Mouse (Mus musculus): Measurements from ENCODE around the gene Atp7b.
A peak's percentile ranks its signal among the peaks of the same experiment; 100 is the strongest.

The Atp7b gene

DNA sequence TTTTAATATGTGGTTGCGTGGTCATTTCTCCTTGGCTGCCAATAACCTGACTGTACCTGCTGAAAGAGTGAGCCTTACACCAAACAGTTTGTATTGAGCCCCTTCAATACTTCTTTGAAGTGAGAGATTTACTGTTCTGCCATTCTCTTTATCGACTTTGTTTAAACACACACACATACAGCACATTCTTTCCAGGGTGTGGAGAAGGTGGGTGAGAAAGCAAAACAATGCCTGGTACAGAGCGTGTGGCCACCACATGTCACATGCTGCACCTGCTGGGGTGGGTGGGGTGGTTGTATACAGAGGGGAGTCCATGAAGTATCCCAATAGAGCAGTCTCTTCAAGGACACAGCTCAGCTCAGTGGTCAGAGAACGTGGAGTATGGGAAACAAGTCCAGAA is 34.9 kb downstream of the Atp7b start:
- no peak for DNase-seq (ENCODE audit: low read depth)

DNA sequence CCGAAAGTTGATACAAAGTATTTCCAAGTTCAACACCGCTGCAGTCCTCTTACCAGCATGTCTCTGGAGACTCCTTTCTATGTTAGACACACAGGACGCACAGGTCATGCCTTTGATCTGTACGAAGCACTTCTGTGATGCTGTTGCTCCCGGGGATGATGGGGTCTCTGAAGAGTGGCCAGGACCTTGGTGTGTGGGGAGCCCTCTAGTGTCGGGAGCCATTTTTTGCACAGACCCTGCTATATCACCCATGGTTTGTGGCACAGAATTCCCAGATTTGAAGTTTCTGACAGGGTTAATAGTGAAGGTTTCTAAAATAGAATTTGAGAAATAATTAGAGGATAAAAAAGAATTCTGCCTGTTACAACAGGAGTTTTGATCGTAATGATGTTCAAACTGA is 37.9 kb downstream of the Atp7b start:
- no peak for DNase-seq (ENCODE audit: low read depth)

DNA sequence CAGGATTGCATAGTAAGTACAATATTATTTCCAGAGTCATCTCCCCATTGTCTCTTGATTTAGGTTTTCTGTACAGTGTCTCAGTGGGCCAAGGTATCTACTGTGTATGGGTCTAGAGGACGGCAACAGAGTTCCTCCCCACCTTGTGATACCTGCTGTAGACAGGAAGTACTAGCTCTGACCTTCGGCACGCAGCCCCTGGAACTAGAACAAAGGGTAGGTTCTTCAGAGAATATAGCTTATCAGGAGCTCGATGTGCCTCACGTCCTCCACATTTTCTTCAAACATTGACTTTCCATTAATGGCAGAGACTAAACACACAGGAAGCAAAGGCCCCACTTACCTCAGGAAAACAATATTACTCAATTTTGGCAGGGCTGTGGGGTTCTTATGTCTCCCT is 40.6 kb downstream of the Atp7b start:
- no peak for DNase-seq (ENCODE audit: low read depth)

DNA sequence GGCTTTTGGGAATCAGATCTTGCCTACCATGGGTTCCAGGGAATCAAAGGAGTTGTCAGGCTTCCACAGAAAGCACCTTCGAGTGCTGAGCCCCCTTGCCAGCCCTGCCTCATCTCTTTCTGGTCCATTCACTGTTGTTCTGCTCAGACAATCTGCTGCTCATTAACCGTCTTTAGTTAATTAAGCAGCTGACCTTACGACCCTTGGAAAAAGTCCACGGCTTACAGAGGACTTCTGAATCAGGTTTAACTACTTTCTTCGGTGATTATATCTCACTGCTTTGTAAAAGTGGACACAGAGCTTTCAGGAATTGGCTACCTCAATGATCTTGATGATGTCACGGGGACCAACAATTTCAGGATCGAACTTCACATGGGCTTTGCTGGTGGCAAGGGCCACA is 42.4 kb downstream of the Atp7b start:
- no peak for DNase-seq (ENCODE audit: low read depth)

DNA sequence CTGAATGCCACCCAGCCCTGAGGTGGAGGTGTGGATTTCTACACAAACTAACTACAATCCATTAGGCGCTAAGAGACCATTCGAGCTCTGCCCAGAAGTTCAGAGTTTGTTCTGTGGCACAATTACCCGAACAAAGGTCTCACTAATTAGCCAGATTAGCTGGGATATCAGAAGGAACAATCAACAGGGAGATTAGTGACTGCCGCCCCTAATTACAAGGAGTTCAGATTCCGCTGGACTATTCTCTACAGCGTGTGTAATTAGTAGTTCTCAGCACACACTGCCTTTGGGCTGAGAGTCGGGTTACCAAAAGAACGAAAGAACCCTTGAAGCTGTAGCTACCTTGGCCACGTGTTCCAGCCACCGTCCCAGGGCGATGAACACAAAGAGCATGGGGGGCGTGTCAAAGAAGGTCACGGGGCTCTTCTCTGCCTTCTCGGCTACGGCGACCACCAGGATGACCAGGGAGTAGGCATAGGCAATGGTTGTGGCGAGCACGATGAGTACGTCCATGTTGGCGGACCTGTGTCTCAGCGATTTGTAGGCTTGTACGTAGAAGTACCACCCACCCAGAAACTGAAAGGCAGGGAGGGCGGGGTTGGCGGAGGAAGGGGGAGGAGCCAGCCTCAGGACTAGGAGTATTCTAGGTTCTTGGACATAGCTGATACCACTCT is 46.9 kb downstream of the Atp7b start:
- no peak for DNase-seq (ENCODE audit: low read depth)

DNA sequence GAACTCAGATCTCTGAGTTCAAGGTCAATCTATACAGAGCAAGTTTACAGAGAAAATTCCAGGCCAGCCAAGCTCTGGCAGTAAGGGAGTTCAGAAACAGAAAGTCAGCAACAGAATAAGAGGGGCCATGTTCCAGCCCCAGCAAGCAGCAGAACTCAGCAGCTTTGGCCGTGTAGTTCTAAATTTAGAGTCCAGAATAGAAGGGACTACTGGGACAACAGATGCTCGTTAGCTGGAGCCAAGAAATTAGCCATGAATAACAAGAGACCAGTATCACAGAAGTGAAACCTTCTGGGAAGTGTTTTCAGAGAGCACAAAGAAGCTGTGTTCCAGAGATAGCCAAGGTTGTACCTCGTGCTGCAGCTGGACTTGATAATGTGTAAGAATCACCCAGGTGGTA is 50.7 kb downstream of the Atp7b start:
- DNase-seq (ENCODE audit: low read depth) = no peak

DNA sequence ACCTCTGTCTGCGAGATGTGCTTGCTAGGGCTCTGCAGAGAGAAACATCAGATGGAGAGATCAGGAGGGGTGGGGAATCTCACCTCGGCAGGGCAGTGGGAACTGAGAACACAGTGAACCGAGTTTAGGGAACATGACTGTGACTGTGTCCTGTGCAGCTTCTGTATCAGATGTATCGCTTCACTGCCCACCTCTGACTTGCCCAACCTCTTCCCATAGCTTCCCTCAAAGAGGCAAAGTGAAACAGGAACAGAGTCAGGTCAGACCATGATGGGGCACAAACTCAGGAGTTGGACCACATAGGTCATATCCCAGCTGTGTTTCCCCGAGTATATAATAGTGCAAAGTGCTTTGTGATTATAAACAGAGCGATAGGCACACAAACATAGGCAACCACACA is 53.7 kb downstream of the Atp7b start:
- DNase-seq (ENCODE audit: low read depth) = no peak

DNA sequence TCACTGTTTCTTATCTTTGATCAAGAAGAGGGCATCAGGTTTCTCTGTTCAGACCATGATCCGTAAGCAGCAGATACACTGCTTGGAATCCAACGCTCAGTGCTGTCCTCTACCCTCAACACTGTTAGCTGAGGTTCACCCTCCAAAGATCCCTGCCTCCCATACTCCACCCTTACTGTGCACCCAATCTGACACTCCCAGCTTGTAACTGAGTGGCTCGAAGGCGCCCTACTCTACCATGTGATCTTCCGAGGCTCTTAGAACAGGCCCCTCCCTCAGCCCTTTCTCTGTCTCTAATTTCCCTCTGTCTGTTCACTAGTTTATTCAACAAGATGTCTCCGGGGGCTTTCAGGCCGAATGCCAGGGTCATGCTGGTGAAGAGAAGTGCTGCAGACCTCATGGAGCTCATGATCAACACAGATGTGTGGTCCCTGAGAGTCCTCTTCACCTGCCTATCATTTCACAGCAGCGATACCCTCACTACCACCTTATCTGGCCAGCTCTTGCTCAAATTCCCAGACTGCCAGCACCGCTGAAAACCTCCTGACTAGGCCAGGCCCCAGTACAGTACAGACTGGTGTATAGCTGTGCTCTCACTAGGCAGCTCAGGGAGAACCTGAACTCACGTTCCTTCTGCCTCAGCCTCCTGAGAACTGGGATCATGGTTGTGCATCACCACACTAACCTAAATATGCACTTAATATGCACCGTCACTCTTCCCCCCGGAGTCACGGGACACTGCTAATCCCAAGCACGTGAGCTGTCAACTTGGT is 55.2 kb downstream of the Atp7b start:
- no peak for DNase-seq (ENCODE audit: low read depth)

DNA sequence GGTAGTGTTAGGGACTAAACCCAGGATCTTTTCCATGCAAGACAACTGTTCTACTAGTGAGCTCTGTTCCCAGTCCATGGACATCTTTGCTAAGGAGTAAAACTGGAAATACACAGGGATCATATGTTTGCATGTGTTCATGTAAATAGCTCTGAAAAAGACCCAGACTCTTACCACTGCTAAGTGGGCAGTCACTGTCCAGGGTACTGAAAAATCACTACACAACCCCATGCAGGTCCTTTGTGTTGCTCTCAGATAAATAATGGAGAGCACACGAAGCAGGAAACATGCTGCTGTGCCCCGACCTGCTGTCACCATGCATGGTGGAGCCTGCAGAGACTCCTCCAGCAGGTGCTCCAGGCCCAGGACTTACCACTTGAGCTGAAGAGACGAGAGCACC is 64.9 kb downstream of the Atp7b start:
- DNase-seq (ENCODE audit: low read depth) = no peak

DNA sequence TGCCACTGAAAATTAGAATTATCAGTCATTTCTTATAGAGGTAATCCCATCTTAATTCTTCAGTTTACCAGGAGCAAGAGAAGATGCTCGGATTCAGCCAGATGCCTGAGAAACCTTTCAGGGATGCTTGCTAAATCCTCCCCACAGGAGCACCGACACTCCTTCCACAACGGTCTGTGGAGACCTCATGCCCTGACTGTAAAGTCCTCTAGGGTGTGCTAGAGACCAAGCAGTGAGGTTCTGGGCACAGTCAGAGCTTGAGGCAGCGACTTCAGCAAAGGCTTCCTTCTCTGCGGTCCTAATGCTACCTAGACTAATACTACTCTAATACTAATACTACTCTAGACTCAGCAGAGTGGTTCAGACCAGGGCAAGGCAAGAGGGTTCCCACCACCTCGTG is 67.9 kb downstream of the Atp7b start:
- peak; percentile 28 for DNase-seq (ENCODE audit: low read depth)

DNA sequence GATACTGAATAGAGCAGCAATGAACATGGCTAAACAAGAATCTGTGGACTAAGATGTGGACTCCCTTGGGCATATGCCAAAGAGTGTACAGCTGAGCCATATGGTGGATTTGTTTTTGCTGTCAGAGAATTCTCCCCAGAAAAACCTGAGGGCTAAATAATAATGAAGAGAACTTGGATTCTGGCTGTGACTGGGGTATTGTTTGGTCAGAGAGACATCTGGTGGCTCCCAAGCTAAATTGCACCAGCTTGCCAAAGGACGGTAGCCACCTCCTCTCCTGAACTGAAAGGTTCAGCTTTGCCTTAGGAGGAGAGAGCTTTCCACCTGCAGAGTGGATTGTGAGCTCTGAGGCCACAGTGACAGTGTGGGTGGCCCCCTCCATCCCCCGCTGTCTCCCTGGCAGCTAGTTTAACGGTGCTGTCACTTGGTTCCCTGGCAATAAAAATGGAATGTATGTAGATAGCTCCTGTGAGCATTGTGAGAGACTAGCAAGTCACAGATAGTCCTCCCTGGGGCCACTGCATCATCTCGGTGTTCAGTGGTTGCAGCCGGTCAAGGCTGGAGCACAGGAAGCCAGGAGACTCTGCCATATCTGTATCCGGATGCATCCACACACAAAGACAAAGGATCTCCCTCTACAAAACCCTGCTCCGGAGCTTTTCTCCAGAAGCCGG is 78.3 kb downstream of the Atp7b start:
- no peak for DNase-seq (ENCODE audit: low read depth)

DNA sequence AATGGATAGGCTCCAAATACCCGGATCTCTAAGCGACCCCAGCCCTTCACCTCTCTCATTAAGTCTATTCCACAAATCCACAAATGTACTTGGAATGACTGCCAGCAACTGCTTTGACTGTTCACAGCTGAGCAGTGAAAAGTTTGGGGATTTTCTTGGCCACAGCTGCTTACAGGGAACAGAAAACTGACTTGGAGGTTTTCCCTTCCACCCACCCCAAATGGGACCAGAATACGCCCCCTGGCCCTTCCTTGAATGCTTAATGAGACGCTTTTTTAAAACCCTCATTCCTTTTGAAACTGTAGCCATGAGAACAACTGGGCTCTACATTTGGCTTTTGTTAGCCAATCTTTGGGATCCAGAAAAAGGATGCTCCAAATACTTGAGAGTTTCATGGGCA is 81.9 kb downstream of the Atp7b start:
- no peak for DNase-seq (ENCODE audit: low read depth)

DNA sequence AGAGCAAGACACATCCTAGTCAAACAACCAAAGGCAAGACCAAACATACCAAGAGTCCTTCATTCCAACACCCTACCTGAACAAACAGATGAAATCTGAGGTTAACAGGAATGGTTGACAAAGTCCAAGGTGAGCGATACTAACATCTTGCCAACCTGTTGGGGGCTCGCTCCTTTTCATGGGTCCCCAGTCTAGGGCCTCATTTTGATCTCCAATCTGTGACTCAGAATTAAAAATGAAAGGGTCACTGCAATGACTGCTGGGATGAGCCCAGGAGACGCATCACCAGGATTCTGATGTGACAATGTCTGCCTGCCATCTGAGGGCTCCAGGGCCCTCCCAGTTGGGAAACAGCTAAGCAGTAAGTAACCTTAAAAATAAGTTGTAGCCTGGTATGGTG is 90.6 kb downstream of the Atp7b start, which contains the start of gene Ccdc70:
TSS of gene Ccdc70 (plus strand) at position 301 of the 400 bp plus-strand sequence.
- no peak for DNase-seq (ENCODE audit: low read depth)

DNA sequence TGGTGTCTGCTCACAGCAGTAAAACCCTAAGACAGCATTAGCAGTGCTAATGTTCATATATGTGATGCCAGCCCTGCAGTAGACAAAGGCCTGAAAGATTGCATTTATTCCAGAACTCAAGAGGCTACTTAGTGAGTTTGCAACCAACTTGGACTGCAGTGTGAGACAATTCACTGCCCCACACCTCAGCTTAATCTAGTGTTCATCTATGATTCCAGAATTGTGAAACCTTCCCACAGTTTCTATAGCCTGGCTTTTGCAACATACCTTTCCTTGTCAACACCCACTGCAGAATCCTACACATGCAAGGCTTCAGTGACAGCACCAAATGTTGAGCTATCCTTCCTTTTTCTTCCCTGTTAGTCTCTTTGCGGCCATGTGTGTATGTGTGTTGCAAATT is 93.5 kb downstream of the Atp7b start:
- no peak for DNase-seq (ENCODE audit: low read depth)

DNA sequence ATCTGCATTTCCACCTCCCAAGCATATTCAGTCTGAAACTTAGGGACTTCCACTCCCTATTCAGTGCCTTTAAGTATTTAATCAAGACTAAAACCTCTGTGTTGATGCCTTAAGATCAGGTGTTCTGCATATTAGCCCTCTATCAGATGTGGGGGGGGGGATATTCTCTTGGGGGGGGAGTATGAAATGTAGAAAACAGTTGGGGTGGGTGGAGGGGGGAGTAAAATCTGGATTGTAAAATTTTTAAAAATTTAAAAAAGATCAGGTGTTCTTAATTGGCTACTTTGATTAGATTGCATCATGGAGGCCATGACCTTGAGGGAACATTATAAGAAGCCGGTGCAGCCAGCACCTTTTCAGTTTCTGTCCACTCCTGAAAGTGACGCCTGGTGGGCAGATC is 101.7 kb downstream of the Atp7b start, which contains the start of gene Fam90a1a:
TSS of gene Fam90a1a (plus strand) at position 301 of the 400 bp plus-strand sequence.
- no peak for DNase-seq (ENCODE audit: low read depth)

DNA sequence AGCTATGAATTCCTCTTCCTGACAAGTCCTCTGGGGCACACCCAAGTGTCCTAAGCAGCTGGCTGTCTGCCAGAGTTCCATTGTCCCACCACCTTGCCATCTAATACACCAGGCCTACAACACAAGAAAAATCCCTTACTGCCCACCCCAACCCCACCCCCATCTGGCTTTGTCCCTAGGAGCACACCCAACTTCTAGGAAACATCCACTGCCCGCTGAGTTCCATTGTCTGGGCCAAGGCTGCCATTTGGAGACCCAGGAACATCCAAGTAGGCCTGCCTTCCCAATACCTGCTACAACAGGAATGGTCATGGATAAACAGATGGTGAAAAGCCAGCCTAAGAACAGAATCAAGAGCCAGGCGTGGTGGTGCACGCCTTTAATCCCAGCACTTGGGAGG is 103.8 kb downstream of the Atp7b start:
- DNase-seq (ENCODE audit: low read depth) = no peak

DNA sequence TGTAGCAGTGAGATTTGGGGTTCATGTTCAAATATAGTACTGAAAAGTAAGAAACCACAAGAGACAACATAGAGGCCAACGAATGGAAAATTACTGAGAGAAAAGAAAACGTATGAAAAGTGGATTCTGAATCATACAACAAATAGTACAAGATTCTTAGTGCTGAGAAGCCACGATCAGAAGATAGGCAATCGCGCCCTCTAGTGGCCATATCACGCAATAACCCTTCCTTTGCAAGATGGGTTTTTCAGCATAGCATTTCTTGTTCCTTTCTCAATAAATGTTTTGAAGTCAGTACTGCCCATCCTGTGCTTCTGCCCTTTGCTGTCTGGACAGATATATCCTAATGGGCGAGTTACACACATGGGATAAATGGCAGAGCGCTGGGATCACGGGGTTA is 104.8 kb downstream of the Atp7b start:
- peak; percentile 2 for DNase-seq (ENCODE audit: low read depth)

DNA sequence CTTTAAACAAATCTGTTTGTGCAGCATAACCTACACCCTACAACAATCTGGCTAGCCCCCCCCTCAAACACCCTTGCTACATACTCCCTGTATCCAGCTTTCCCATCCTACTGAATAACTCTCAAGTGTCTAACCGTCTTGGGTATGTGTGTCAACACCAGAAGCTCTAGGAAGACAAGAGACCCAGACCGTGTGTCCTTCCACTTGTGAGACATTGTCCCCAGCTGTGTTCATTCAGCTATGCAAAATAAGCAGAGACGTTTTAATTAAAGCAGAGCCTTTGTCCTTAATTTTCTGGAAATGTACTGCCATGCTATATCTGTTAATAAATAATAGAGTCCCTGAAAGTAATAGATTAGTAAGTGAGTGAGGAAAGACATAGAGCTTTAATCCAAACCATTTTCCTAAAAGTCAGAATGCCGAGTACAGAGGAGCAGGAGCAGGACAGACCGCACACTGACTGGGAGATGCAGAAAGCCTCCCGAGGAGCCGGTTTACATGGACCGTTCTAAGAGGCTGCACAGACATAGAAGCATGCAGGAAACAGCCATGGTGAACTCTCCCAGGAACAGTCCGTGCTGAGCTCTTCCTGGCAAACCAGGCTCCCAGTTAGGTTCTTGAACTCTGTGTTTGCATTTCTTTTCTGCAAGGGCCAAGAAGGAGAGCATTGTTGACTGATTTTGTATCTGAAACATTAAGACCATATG is 112.6 kb downstream of the Atp7b start:
- DNase-seq (ENCODE audit: low read depth) = no peak

DNA sequence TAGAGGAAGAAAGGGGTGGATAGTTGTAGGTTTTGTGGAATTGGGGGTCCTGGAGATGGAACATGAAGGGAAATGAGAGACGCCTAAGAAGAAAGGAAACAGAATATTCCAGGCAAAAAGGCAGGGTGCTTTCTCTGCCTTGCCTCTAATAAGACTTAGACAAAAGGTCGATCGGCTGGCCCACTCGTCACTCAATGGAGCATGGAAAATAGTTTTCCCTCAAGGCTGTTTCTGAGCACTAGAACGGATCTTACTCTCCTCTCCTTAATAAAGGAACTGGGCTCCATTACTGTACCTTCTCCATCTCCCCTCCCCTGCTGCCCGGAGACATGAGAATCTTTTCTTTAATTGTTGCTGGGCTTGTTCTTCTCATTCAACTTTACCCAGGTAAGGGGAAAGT is 113.6 kb downstream of the Atp7b start, which contains the start of gene Defb13:
TSS of gene Defb13 (plus strand) at position 301 of the 400 bp plus-strand sequence.
- no peak for DNase-seq (ENCODE audit: low read depth)
